Mouse (Mus musculus) liver, postnatal 0 days (tissue): Measurements from ENCODE around the gene Nectin2. TPM values are rescaled to one million over a fixed set of nuclear protein-coding genes. Genes with fewer than 3 reads are reported as not detected.
"Not testable (repeated sequence)": the region's sequence is repeated elsewhere in the genome, so short reads cannot be mapped to it uniquely, and the experiment has no call there.

Experiments
- ATAC-seq: fragments of 200-750 bp; cut with Nextera tagmentation; 2 replicates; pipeline ENCODE4 v1.8.0; 2017; ENCODE audit warnings: mild to moderate bottlenecking, moderate library complexity
- DNase-seq: peaks from one replicate; pipeline ENCODE4 v3.0.0-alpha.2; 2016
- H3K27ac ChIP-seq: fragments of 300-500 bp; sonication (generic); 2 replicates; pipeline ENCODE4 v1.5.1; 2014; ENCODE audit warnings: antibody characterized with exemption, moderate library complexity, mild to moderate bottlenecking, low read depth
- H3K27me3 ChIP-seq: fragments of 300-500 bp; sonication (generic); 2 replicates; pipeline ENCODE4 v1.6.1; 2014; ENCODE audit warnings: low read length, control low read depth, mixed read lengths; ENCODE audit not compliant: insufficient read depth
- H3K36me3 ChIP-seq: fragments of 300-500 bp; sonication (generic); replicated peaks from 2 replicates; pipeline ENCODE4 v1.6.1; 2014; ENCODE audit warnings: mild to moderate bottlenecking, control low read depth, low read length, moderate library complexity, mixed read lengths; ENCODE audit not compliant: insufficient read depth
- H3K4me1 ChIP-seq: fragments of 300-500 bp; sonication (generic); 2 replicates; pipeline ENCODE4 v1.6.1; 2014; ENCODE audit warnings: antibody characterized with exemption, mild to moderate bottlenecking, control low read depth; ENCODE audit not compliant: insufficient read depth
- H3K4me2 ChIP-seq: fragments of 300-500 bp; sonication (generic); 2 replicates; pipeline ENCODE4 v1.6.1; 2014; ENCODE audit warnings: low read depth, mild to moderate bottlenecking, low read length, moderate library complexity, mixed read lengths
- H3K4me3 ChIP-seq: fragments of 300-500 bp; sonication (generic); 2 replicates; pipeline ENCODE4 v1.5.1; 2014; ENCODE audit warnings: low read depth, low read length
- H3K9ac ChIP-seq: fragments of 300-500 bp; sonication (generic); replicated peaks from 2 replicates; pipeline ENCODE4 v1.6.1; 2014; ENCODE audit warnings: mild to moderate bottlenecking, moderate library complexity
- H3K9me3 ChIP-seq: fragments of 300-500 bp; sonication (generic); 2 replicates; pipeline ENCODE4 v1.6.1; 2016; ENCODE audit warnings: mild to moderate bottlenecking, control low read depth, low read length, mixed read lengths
- CTCF ChIP-seq: sonication (generic); IDR thresholded peaks from 2 replicates; pipeline ENCODE4 v1.5.1; 2016; ENCODE audit warnings: antibody characterized with exemption, low read depth
- EP300 ChIP-seq: IDR thresholded peaks from 2 replicates; pipeline ENCODE4 v1.6.1; 2016; ENCODE audit warnings: antibody characterized with exemption, low read depth, mild to moderate bottlenecking
- WGBS: fragments of 180-500 bp; shearing (Covaris S2); extraction: QIAGEN DNeasy Blood & Tissue Kit; methylation state at CpG from one replicate; pipeline ENCODE4 v1.1.7; 2014; ENCODE audit not compliant: insufficient replicate concordance; 5-methylcytosine and 5-hydroxymethylcytosine counted together
- polyA plus RNA-seq: library from polyadenylated mRNA; unstranded; fragments of >200 nt; fragmentation: Nextera tagmentation; extraction: Ambion mirVana; gene quantifications from 2 replicates; pipeline ENCODE4 v1.2.1, GENCODE M21; 2015

Gene Nectin2
- polyA plus RNA-seq, 1 experiment from 2014 or later: 51.0 TPM

GRCm38 (mm10) chr7:19690845-19691244, 59.4 kb downstream of the Nectin2 start:
- no peaks in the 10 kb centered on the region for H3K9me3 ChIP-seq
- no peaks in the 10 kb centered on the region; the same call in 1 of the 2 replicates for H3K36me3 ChIP-seq
- ATAC-seq (no peak), DNase-seq (no peak)
- WGBS: 69% methylated on average over 4 of the region's 4 CpGs
- no peak overlapping the region for H3K4me3 ChIP-seq
- TF ChIP-seq CTCF (no peak), EP300 (no peak)
- no peaks in the 10 kb centered on the region for H3K27me3 ChIP-seq
- H3K4me1 ChIP-seq: peaks cover 42% of the 10 kb centered on the region
- peak overlapping the region; percentile 98 for H3K27ac ChIP-seq
- H3K9ac ChIP-seq: peak overlapping the region; percentile 59
- H3K4me2 ChIP-seq: peak overlapping the region; percentile 66

- H3K4me2 ChIP-seq: no peak overlapping the region
- no peak for TF ChIP-seq EP300
- TF ChIP-seq CTCF: no peak
- DNase-seq (no peak), ATAC-seq (no peak)
- no peak overlapping the region for H3K4me3 ChIP-seq
- H3K36me3 ChIP-seq: no peaks in the 10 kb centered on the region; the same call in 1 of the 2 replicates
- H3K4me1 ChIP-seq: peaks cover 34% of the 10 kb centered on the region
- H3K9ac ChIP-seq: no peak overlapping the region
- H3K9me3 ChIP-seq: no peaks in the 10 kb centered on the region
- no peaks in the 10 kb centered on the region for H3K27me3 ChIP-seq
- H3K27ac ChIP-seq: peak overlapping the region; percentile 66
- WGBS: 85% methylated on average over 2 of the region's 2 CpGs
Observed at GRCm38 (mm10) chr7:19688611-19689010, 61.7 kb downstream of the Nectin2 start.

GRCm38 (mm10) chr7:19688101-19688500, 62.2 kb downstream of the Nectin2 start:
- peaks cover 32% of the 10 kb centered on the region for H3K4me1 ChIP-seq

GRCm38 (mm10) chr7:19686927-19687583, 63.2 kb downstream of the Nectin2 start:
- peak; percentile 21; the same call in 1 of the 2 replicates for TF ChIP-seq CTCF
- DNase-seq, H3K27me3 ChIP-seq, H3K9me3 ChIP-seq, H3K36me3 ChIP-seq, H3K4me2 ChIP-seq, H3K4me3 ChIP-seq: not testable (repeated sequence)
- 29% methylated on average over 8 of the region's 8 CpGs for WGBS
- ATAC-seq: peak; percentile 72
- Histone ChIP-seq H3K27ac (peak overlapping the region; percentile 98), H3K9ac (0 out of 2 replicates have a peak overlapping the region, but pooled peaks have one; percentile 11), H3K4me1 (peaks cover 35% of the 10 kb centered on the region)

More at GRCm38 (mm10) chr7:19688101-19688500, 62.2 kb downstream of the Nectin2 start:
- no peak for DNase-seq
- ATAC-seq: no peak
- peak overlapping the region; percentile 98 for H3K27ac ChIP-seq
- H3K4me2 ChIP-seq: no peak overlapping the region
- WGBS: 93% methylated on average over 10 of the region's 10 CpGs
- H3K36me3 ChIP-seq: no peaks in the 10 kb centered on the region; the same call in 1 of the 2 replicates
- H3K4me3 ChIP-seq: no peak overlapping the region
- no peaks in the 10 kb centered on the region for H3K27me3 ChIP-seq
- no peak overlapping the region for H3K9ac ChIP-seq
- H3K9me3 ChIP-seq: no peaks in the 10 kb centered on the region
- TF ChIP-seq EP300 (no peak), CTCF (no peak)

- Histone ChIP-seq H3K4me3 (no peak overlapping the region), H3K9me3 (no peaks in the 10 kb centered on the region), H3K4me2 (no peak overlapping the region), H3K4me1 (peaks cover 37% of the 10 kb centered on the region), H3K36me3 (no peaks in the 10 kb centered on the region; the same call in 1 of the 2 replicates), H3K9ac (0 out of 2 replicates have a peak overlapping the region, but pooled peaks have one; percentile 11), H3K27me3 (no peaks in the 10 kb centered on the region), H3K27ac (peak overlapping the region; percentile 98)
- DNase-seq (peak; percentile 75), ATAC-seq (peak; percentile 73)
- TF ChIP-seq EP300 (peak; percentile 87; the same call in 1 of the 2 replicates), CTCF (no peak)
- WGBS: 59% methylated on average over 6 of the region's 6 CpGs
Observed at GRCm38 (mm10) chr7:19686521-19686920, 63.8 kb downstream of the Nectin2 start.

- H3K9ac ChIP-seq: peak overlapping the region; percentile 48; the same call in 1 of the 2 replicates
Observed at GRCm38 (mm10) chr7:19685374-19685773, 64.9 kb downstream of the Nectin2 start.

More at GRCm38 (mm10) chr7:19685374-19685773, 64.9 kb downstream of the Nectin2 start:
- peak overlapping the region; percentile 98 for H3K27ac ChIP-seq
- H3K9me3 ChIP-seq: no peaks in the 10 kb centered on the region
- 56% methylated on average over 4 of the region's 4 CpGs for WGBS
- peak; percentile 75 for DNase-seq
- H3K4me1 ChIP-seq: peaks cover 37% of the 10 kb centered on the region
- no peaks in the 10 kb centered on the region; the same call in 1 of the 2 replicates for H3K36me3 ChIP-seq
- TF ChIP-seq EP300: peak; percentile 91
- TF ChIP-seq CTCF: no peak
- H3K4me2 ChIP-seq: 0 out of 2 replicates have a peak overlapping the region, but pooled peaks have one; percentile 22
- H3K27me3 ChIP-seq: no peaks in the 10 kb centered on the region
- H3K4me3 ChIP-seq: no peak overlapping the region
- ATAC-seq: peak; percentile 68
